Mouse (Mus musculus) limb, embryonic 11.5 days (tissue): ENCODE data around the gene Nr4a3. TPM values are rescaled to one million over a fixed set of nuclear protein-coding genes. Genes with fewer than 3 reads are reported as not detected.

Experiments used
- ATAC-seq: fragments of 200-750 bp; cut with Nextera tagmentation; 2 replicates; pipeline ENCODE4 v1.8.0; 2017; ENCODE audit warnings: low read depth; ENCODE audit not compliant: insufficient number of reproducible peaks, low FRiP score, low TSS enrichment
- DNase-seq: peaks from one replicate; pipeline ENCODE4 v3.0.0-alpha.2; 2015; ENCODE audit warnings: low spot score
- H3K27ac ChIP-seq: fragments of 300-500 bp; sonication (generic); replicated peaks from 2 replicates; pipeline ENCODE4 v1.5.1; 2014; ENCODE audit warnings: low read depth, mild to moderate bottlenecking, low read length
- H3K27me3 ChIP-seq: fragments of 300-500 bp; sonication (generic); 2 replicates; pipeline ENCODE4 v1.6.1; 2014; ENCODE audit warnings: mild to moderate bottlenecking, low read length, mixed read lengths; ENCODE audit not compliant: control insufficient read depth, insufficient read depth
- H3K36me3 ChIP-seq: fragments of 300-500 bp; sonication (generic); 2 replicates; pipeline ENCODE4 v1.6.1; 2014; ENCODE audit warnings: mild to moderate bottlenecking, low read length, moderate library complexity, mixed read lengths; ENCODE audit not compliant: control insufficient read depth, insufficient read depth
- H3K4me1 ChIP-seq: fragments of 300-500 bp; sonication (generic); 2 replicates; pipeline ENCODE4 v1.6.1; 2014; ENCODE audit warnings: low read length, mixed read lengths; ENCODE audit not compliant: control insufficient read depth, insufficient read depth
- H3K4me2 ChIP-seq: fragments of 300-500 bp; sonication (generic); 2 replicates; pipeline ENCODE4 v1.6.1; 2014; ENCODE audit warnings: low read depth, mild to moderate bottlenecking, moderate library complexity; ENCODE audit not compliant: severe bottlenecking
- H3K4me3 ChIP-seq: fragments of 300-500 bp; sonication (generic); 2 replicates; pipeline ENCODE4 v1.5.1; 2014; ENCODE audit warnings: low read depth, low read length
- H3K9ac ChIP-seq: fragments of 300-500 bp; sonication (generic); 2 replicates; pipeline ENCODE4 v1.6.1; 2014; ENCODE audit warnings: mild to moderate bottlenecking, low read length
- H3K9me3 ChIP-seq: fragments of 300-500 bp; sonication (generic); 2 replicates; pipeline ENCODE4 v1.6.1; 2016; ENCODE audit warnings: low read length; ENCODE audit not compliant: control insufficient read depth
- WGBS: fragments of 180-500 bp; shearing (Covaris S2); extraction: QIAGEN DNeasy Blood & Tissue Kit; methylation state at CpG from one replicate; pipeline ENCODE4 v1.1.7; 2014; 5-methylcytosine and 5-hydroxymethylcytosine counted together
- polyA plus RNA-seq: library from polyadenylated mRNA; unstranded; fragments of >200 nt; fragmentation: Nextera tagmentation; extraction: Ambion mirVana; gene quantifications from 2 replicates; pipeline ENCODE4 v1.2.1, GENCODE M21; 2014

The Nr4a3 gene
- polyA plus RNA-seq, 1 experiment from 2014 or later: 0.17 TPM

GRCm38 (mm10) chr4:48079285-48080039, 34.5 kb downstream of the Nr4a3 start:
- WGBS: 75% methylated on average over 8 of the region's 8 CpGs
- Histone ChIP-seq H3K27ac (no peak overlapping the region), H3K4me3 (no peak overlapping the region), H3K36me3 (no peaks in the 10 kb centered on the region), H3K4me2 (no peak overlapping the region), H3K9me3 (no peaks in the 10 kb centered on the region), H3K27me3 (no peaks in the 10 kb centered on the region), H3K4me1 (no peaks in the 10 kb centered on the region), H3K9ac (no peak overlapping the region)
- no peak for DNase-seq
- ATAC-seq: no peak

- Histone ChIP-seq H3K27me3 (no peaks in the 10 kb centered on the region), H3K4me1 (no peaks in the 10 kb centered on the region), H3K36me3 (no peaks in the 10 kb centered on the region), H3K4me3 (no peak overlapping the region), H3K9ac (no peak overlapping the region), H3K9me3 (no peaks in the 10 kb centered on the region), H3K27ac (no peak overlapping the region), H3K4me2 (no peak overlapping the region)
- DNase-seq: no peak
- 79% methylated on average over 4 of the region's 4 CpGs for WGBS
- no peak for ATAC-seq
Measured at GRCm38 (mm10) chr4:48083452-48083851, 38.5 kb downstream of the Nr4a3 start.

GRCm38 (mm10) chr4:48086609-48087008, 41.7 kb downstream of the Nr4a3 start:
- Histone ChIP-seq H3K36me3 (no peaks in the 10 kb centered on the region), H3K9me3 (no peaks in the 10 kb centered on the region), H3K27ac (no peak overlapping the region), H3K4me2 (no peak overlapping the region), H3K4me1 (no peaks in the 10 kb centered on the region), H3K4me3 (no peak overlapping the region), H3K9ac (no peak overlapping the region), H3K27me3 (no peaks in the 10 kb centered on the region)
- 68% methylated on average over 6 of the region's 6 CpGs for WGBS
- DNase-seq (no peak), ATAC-seq (no peak)

- H3K4me2 ChIP-seq: no peak overlapping the region
- DNase-seq (no peak), ATAC-seq (no peak)
- H3K4me3 ChIP-seq: no peak overlapping the region
- WGBS: 89% methylated on average over 6 of the region's 6 CpGs
- no peak overlapping the region for H3K9ac ChIP-seq
- H3K9me3 ChIP-seq: no peaks in the 10 kb centered on the region
- H3K36me3 ChIP-seq: no peaks in the 10 kb centered on the region
- no peak overlapping the region for H3K27ac ChIP-seq
- no peaks in the 10 kb centered on the region for H3K4me1 ChIP-seq
- H3K27me3 ChIP-seq: no peaks in the 10 kb centered on the region
Measured at GRCm38 (mm10) chr4:48087497-48087896, 42.5 kb downstream of the Nr4a3 start.

DNA sequence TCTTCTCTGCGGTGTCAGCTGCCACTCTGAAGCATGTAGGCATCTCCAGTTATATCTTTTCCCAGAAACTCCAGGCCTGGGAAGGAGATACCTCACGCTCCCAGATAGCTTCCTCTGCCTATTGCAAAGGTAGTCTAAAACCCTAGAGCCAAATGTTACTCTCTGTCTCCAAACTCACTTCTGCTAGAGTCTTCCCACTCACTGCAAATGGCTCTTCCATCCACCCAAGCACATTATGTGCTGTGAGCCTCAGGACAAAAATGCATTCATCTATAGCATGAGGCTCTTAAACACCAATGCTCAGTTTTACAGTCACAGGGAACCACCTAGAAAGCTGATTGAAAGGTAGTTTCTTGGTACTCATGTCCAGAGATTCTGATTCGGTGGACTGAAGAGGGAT, 48.3 kb downstream of the Nr4a3 start:
- Histone ChIP-seq H3K9me3 (no peaks in the 10 kb centered on the region), H3K4me2 (no peak overlapping the region)

DNA sequence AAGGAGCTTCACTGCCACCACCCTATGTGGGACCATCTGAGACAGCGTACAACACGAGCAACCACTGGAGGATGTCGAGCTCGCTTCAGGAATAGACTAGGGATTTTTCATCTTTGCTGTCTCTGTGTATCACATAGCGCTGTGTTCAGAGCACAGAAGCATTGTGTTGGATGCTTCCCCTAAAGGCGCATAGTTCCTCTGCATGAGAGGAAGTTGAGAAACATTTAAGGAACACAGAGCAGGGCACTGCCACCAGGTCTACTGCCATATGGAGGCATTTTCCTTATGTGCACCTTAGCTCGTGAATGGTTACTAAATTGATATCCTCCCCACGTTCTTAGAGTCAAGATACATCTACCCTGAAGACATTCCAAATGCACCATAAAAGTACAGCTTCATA, 55.3 kb downstream of the Nr4a3 start:
- H3K4me1 ChIP-seq: no peaks in the 10 kb centered on the region
- no peaks in the 10 kb centered on the region for H3K9me3 ChIP-seq
- ATAC-seq (no peak), DNase-seq (no peak)
- no peak overlapping the region for H3K4me2 ChIP-seq
- no peak overlapping the region for H3K4me3 ChIP-seq
- H3K9ac ChIP-seq: no peak overlapping the region
- H3K27me3 ChIP-seq: no peaks in the 10 kb centered on the region
- H3K36me3 ChIP-seq: no peaks in the 10 kb centered on the region
- 91% methylated on average over 8 of the region's 8 CpGs for WGBS
- no peak overlapping the region for H3K27ac ChIP-seq

More for the DNA sequence above, 48.3 kb downstream of the Nr4a3 start:
- ATAC-seq (no peak), DNase-seq (no peak)
- H3K4me1 ChIP-seq: no peaks in the 10 kb centered on the region
- 84% methylated on average over 3 of the region's 3 CpGs for WGBS
- no peak overlapping the region for H3K27ac ChIP-seq
- H3K27me3 ChIP-seq: no peaks in the 10 kb centered on the region
- H3K36me3 ChIP-seq: no peaks in the 10 kb centered on the region
- H3K9ac ChIP-seq: no peak overlapping the region
- no peak overlapping the region for H3K4me3 ChIP-seq

- Histone ChIP-seq H3K4me3 (no peak overlapping the region), H3K9me3 (no peaks in the 10 kb centered on the region), H3K9ac (no peak overlapping the region), H3K4me2 (no peak overlapping the region), H3K4me1 (no peaks in the 10 kb centered on the region), H3K27ac (no peak overlapping the region), H3K27me3 (no peaks in the 10 kb centered on the region), H3K36me3 (no peaks in the 10 kb centered on the region)
- WGBS: 68% methylated on average over 2 of the region's 2 CpGs
- DNase-seq (no peak), ATAC-seq (no peak)
Measured at GRCm38 (mm10) chr4:48101981-48102380, 57.0 kb downstream of the Nr4a3 start.

DNA sequence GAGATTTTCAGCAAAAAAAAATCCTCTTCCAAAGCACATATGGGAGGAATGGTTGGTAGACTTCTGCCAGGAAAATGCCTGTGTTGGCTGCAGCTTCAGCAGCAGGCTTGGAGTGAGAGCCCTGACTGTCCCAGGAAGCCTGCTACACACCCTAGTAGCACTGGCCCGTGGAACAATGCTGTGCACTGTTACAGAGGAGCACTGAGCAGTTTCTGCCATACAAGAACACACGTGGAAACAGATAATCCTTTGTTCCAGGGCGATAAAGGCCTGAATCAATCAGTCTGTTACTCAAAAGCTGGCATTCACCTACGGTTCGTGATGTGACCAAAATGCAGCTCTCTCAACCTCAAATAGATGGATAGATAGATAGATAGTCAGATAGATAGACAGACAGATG, 60.4 kb downstream of the Nr4a3 start:
- Histone ChIP-seq H3K27ac (no peak overlapping the region), H3K9ac (no peak overlapping the region), H3K27me3 (no peaks in the 10 kb centered on the region), H3K9me3 (no peaks in the 10 kb centered on the region), H3K4me3 (no peak overlapping the region), H3K36me3 (no peaks in the 10 kb centered on the region), H3K4me2 (no peak overlapping the region), H3K4me1 (no peaks in the 10 kb centered on the region)
- no peak for ATAC-seq
- DNase-seq: no peak
- 81% methylated on average over 5 of the region's 5 CpGs for WGBS

DNA sequence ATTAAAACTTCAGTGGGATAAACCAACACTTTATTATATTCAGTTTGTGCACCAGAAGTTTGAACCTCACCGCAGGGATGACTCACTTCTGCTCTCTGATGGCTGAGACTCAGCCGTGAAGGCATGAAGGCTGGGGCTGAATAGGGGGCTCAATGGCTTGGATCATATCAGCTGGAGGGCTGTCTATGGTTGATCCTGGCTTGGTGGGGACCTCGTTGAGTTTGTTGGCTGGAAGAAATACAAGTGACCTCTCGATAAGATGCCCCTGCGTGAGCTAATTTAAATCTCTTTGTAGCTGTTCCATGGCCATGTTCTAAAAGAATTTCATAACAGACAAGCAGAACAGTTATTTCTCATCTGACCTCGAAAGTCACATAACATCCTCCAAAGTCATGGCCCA, 62.1 kb downstream of the Nr4a3 start:
- Histone ChIP-seq H3K4me2 (no peak overlapping the region), H3K4me3 (no peak overlapping the region), H3K27ac (no peak overlapping the region), H3K9me3 (no peaks in the 10 kb centered on the region), H3K36me3 (no peaks in the 10 kb centered on the region), H3K4me1 (no peaks in the 10 kb centered on the region), H3K9ac (no peak overlapping the region), H3K27me3 (no peaks in the 10 kb centered on the region)
- DNase-seq (no peak), ATAC-seq (no peak)
- WGBS: 84% methylated on average over 6 of the region's 6 CpGs
